Comparison of ENCODE assay signal across 8 mouse cellular contexts in the genomic region with DNA sequence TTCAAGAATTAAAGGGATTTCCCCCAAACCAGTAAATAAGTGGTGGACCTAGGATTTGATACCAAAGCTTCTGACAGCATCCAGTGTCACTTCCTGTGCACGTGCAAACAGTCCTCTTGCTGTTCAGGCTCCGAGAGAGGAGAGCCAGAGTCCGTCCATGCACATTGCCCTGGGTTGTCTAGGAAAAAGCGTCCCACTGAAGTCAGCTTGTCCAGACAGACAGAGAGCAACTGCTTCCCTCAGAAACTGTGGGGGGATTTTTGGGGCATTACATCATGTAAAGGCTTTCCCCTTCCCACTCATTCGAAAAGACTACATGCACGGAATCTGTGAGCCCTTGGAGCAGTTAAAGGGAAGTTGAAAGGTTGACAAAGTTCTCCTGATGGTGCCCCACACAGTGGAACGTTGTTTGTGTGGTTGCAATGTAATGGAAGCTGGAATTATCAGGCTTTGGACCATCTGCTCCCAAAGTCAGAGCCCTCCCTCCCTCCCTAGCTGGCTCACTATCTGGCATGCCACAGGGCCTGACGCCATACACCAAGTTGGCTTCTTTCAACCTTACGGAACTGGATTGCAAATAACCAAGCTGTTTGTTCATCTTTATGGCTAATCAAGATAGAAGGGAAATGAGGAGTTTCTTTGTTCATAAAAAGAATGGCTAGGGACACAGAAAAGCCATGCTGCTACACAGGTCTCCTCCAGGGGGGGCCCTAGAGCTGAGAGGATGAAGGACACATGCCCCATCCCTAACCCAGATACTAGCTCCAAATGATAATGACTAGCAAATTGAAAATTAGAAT. TPM values are rescaled to one million over a fixed set of nuclear protein-coding genes. Genes with fewer than 3 reads are reported as not detected.
DNase-seq lines count a peak whose midpoint lies in the region; ATAC-seq and TF ChIP-seq lines count a peak whose summit lies in the region.

No protein-coding gene starts in this region.

- TF ChIP-seq POLR2A in bone marrow, adult 2 months (IDR thresholded peaks at IDR 0.05; ENCODE audit: borderline replicate concordance, control insufficient read depth, low read depth, low read length) = no peak

- WGBS in bone marrow, adult 2 months = 54% methylated on average over 9 of the region's 9 CpGs
- 35% methylated on average over 9 of the region's 9 CpGs for whole genome bisulfite sequencing in heart, embryonic 12.5 days
- 68% methylated on average over 9 of the region's 9 CpGs for WGBS in limb, embryonic 11.5 days

- no peaks in the 10 kb centered on the region for H3K36me3 ChIP-seq in heart, embryonic 12.5 days
- no peaks in the 10 kb centered on the region for H3K36me3 ChIP-seq in limb, embryonic 11.5 days (ENCODE audit: control insufficient read depth, insufficient read depth, low read length)

- peak; percentile 51; the same call in 1 of the 2 replicates for ATAC-seq in heart, embryonic 12.5 days (ENCODE audit: insufficient number of reproducible peaks, low FRiP score)
- ATAC-seq in limb, embryonic 11.5 days (ENCODE audit: insufficient number of reproducible peaks, low FRiP score, low TSS enrichment, low read depth) = no peak

- H3K4me3 ChIP-seq in bone marrow, adult 2 months (replicated peaks; ENCODE audit: control insufficient read depth, low read depth, low read length) = no peak overlapping the region
- no peak overlapping the region for H3K4me3 ChIP-seq in heart, embryonic 12.5 days
- H3K4me3 ChIP-seq in limb, embryonic 11.5 days (ENCODE audit: low read depth, low read length) = no peak overlapping the region

- H3K27ac ChIP-seq in bone marrow, adult 2 months (ENCODE audit: control insufficient read depth, insufficient read depth, low read depth, low read length, poor library complexity) = no peak overlapping the region
- peak overlapping the region; percentile 70 for H3K27ac ChIP-seq in heart, embryonic 12.5 days (ENCODE audit: poor library complexity, severe bottlenecking)
- no peak overlapping the region for H3K27ac ChIP-seq in limb, embryonic 11.5 days (replicated peaks; ENCODE audit: low read depth, low read length)

- peak; percentile 13 to 25 for DNase-seq in cerebellum, adult 18-20 months
- DNase-seq in cerebellum, adult 11 months = no peak
- DNase-seq in 3T3-L1 (ENCODE audit: low read depth, low spot score) = peak; percentile 67
- DNase-seq in limb, embryonic 11.5 days (ENCODE audit: low spot score) = peak; percentile 43
- DNase-seq in natural killer cell, adult 2 months (ENCODE audit: low spot score in 2 of 2) = peak; percentile 50 to 68
- DNase-seq in frontal cortex, postnatal 14 days (ENCODE audit: low spot score in 2 of 2) = no peak

- TF ChIP-seq CTCF in bone marrow, adult 2 months (IDR thresholded peaks at IDR 0.05; ENCODE audit: control insufficient read depth, insufficient read depth, low read length) = peak; percentile 78

- H3K27me3 ChIP-seq in heart, embryonic 12.5 days (replicated peaks) = no peaks in the 10 kb centered on the region
- no peaks in the 10 kb centered on the region for H3K27me3 ChIP-seq in limb, embryonic 11.5 days (ENCODE audit: control insufficient read depth, insufficient read depth, low read length)

- H3K4me1 ChIP-seq in bone marrow, adult 2 months (ENCODE audit: control insufficient read depth, insufficient read depth, low read length) = no peaks in the 10 kb centered on the region; the same call in 1 of the 2 replicates
- peaks cover 44% of the 10 kb centered on the region for H3K4me1 ChIP-seq in heart, embryonic 12.5 days (replicated peaks)
- peaks cover 35% of the 10 kb centered on the region for H3K4me1 ChIP-seq in limb, embryonic 11.5 days (ENCODE audit: control insufficient read depth, insufficient read depth, low read length)

- H3K9me3 ChIP-seq in heart, embryonic 12.5 days (replicated peaks) = no peaks in the 10 kb centered on the region
- H3K9me3 ChIP-seq in limb, embryonic 11.5 days (ENCODE audit: control insufficient read depth, low read length) = no peaks in the 10 kb centered on the region

- H3K4me2 ChIP-seq in heart, embryonic 12.5 days = no peak overlapping the region
- no peak overlapping the region for H3K4me2 ChIP-seq in limb, embryonic 11.5 days (ENCODE audit: low read depth, severe bottlenecking)

- H3K9ac ChIP-seq in heart, embryonic 12.5 days = no peak overlapping the region
- H3K9ac ChIP-seq in limb, embryonic 11.5 days (ENCODE audit: low read length) = no peak overlapping the region

RNA-seq across cellular contexts. Expression of gene Wipf1, which starts 37.9 kb away (rescaled TPM):
- polyA plus RNA-seq in bone marrow, adult 2 months (2011; ENCODE audit: insufficient read depth, insufficient read length, low replicate concordance, missing spikeins) = 19.8 and 47.3 TPM in 2 replicates
- polyA plus RNA-seq in heart, embryonic 12.5 days (2016; fragmentation: Nextera tagmentation; extraction: Ambion mirVana) = 7.3 and 8.2 TPM in 2 replicates
- polyA plus RNA-seq in limb, embryonic 11.5 days (2014; fragmentation: Nextera tagmentation; extraction: Ambion mirVana) = 21.8 and 24.1 TPM in 2 replicates

Comparison
In these comparisons a context has a peak if more than half of its experiments do, and no peak if none do; other contexts are left out.
1. DNase-seq: peak in cerebellum, adult 18-20 months (2 of 2), 3T3-L1 (single experiment), limb, embryonic 11.5 days (single experiment) and natural killer cell, adult 2 months (2 of 2); none in cerebellum, adult 11 months (single experiment) and frontal cortex, postnatal 14 days (0 of 2).